Mouse (Mus musculus) cortical plate, adult 2 months (tissue): ENCODE measurements around the gene Plekhh3.

Experiments used
- CTCF ChIP-seq: fragments of 200-500 bp; IDR thresholded peaks from 2 replicates; pipeline ENCODE4 v1.5.1; 2011; ENCODE audit warnings: mild to moderate bottlenecking, control low read depth, low read length; ENCODE audit not compliant: insufficient read depth; ENCODE audit errors: extremely low read depth
- POLR2A ChIP-seq: fragments of 200-500 bp; IDR thresholded peaks from 2 replicates; pipeline ENCODE4 v1.6.1; 2011; ENCODE audit warnings: mild to moderate bottlenecking, low read length, control low read depth; ENCODE audit not compliant: insufficient read depth; ENCODE audit errors: extremely low read depth

- TF ChIP-seq POLR2A (no peak), CTCF (no peak)
These were observed 20.1 kb downstream of the Plekhh3 start for GRCm38 (mm10) chr11:101151063-101151462.
